Mouse (Mus musculus) ES-Bruce4 (cell line): Measurements from ENCODE around the gene Camta2. TPM values are rescaled to one million over a fixed set of nuclear protein-coding genes. Genes with fewer than 3 reads are reported as not detected.
A peak's percentile ranks its signal among the peaks of the same experiment; 100 is the strongest.

Experiments
- H3K27ac ChIP-seq: 2 replicates; pipeline ENCODE4 v1.5.1; 2012; ENCODE audit warnings: low read length, inconsistent platforms; ENCODE audit not compliant: insufficient read depth
- H3K27me3 ChIP-seq: 2 replicates; pipeline ENCODE4 v1.6.1; 2012; ENCODE audit warnings: mild to moderate bottlenecking, low read length, inconsistent platforms; ENCODE audit not compliant: control insufficient read depth, poor library complexity, insufficient read depth, severe bottlenecking
- H3K36me3 ChIP-seq: 2 replicates; pipeline ENCODE4 v1.6.1; 2012; ENCODE audit warnings: inconsistent platforms, mild to moderate bottlenecking, low read length, moderate library complexity; ENCODE audit not compliant: control insufficient read depth, poor library complexity, insufficient read depth, severe bottlenecking
- H3K4me1 ChIP-seq: one replicate; pipeline ENCODE4 v1.8.1; 2011; ENCODE audit warnings: low read length; ENCODE audit not compliant: control insufficient read depth, insufficient read depth
- H3K4me3 ChIP-seq: 2 replicates; pipeline ENCODE4 v1.5.1; 2011; ENCODE audit warnings: low read depth, mild to moderate bottlenecking, low read length
- H3K9ac ChIP-seq: 2 replicates; pipeline ENCODE4 v1.6.1; 2012; ENCODE audit warnings: low read depth, mild to moderate bottlenecking, inconsistent platforms; ENCODE audit not compliant: poor library complexity, severe bottlenecking
- H3K9me3 ChIP-seq: replicated peaks from 2 replicates; pipeline ENCODE4 v1.6.1; 2012; ENCODE audit warnings: mild to moderate bottlenecking, low read length, inconsistent platforms; ENCODE audit not compliant: control insufficient read depth, poor library complexity, insufficient read depth, severe bottlenecking
- CTCF ChIP-seq: IDR thresholded peaks from one replicate; pipeline ENCODE4 v1.8.1; 2011; ENCODE audit warnings: low read depth, low read length
- EP300 ChIP-seq: IDR thresholded peaks from 2 replicates; pipeline ENCODE4 v1.6.1; 2011; ENCODE audit warnings: low read depth, low read length; ENCODE audit not compliant: insufficient read depth
- POLR2A ChIP-seq: IDR thresholded peaks from one replicate; pipeline ENCODE4 v1.8.1; 2011; ENCODE audit warnings: low read length; ENCODE audit not compliant: insufficient read depth
- polyA plus RNA-seq: library from polyadenylated mRNA; stranded (reverse); fragments of >200 nt; gene quantifications from 2 replicates; pipeline ENCODE4 v1.2.4, GENCODE M21; 2011; ENCODE audit warnings: low read depth; ENCODE audit not compliant: missing spikeins, insufficient read depth, insufficient read length

The Camta2 gene
- polyA plus RNA-seq, 1 experiment: 12.8 TPM

GRCm38 (mm10) chr11:70628431-70628830, 59.5 kb downstream of the Camta2 start:
- Histone ChIP-seq H3K27me3 (no peaks in the 10 kb centered on the region), H3K9me3 (no peaks in the 10 kb centered on the region), H3K27ac (no peak overlapping the region), H3K36me3 (no peaks in the 10 kb centered on the region), H3K4me1 (peaks cover 3% of the 10 kb centered on the region), H3K4me3 (no peak overlapping the region), H3K9ac (no peak overlapping the region)
- no peak for TF ChIP-seq EP300
- TF ChIP-seq POLR2A: no peak
- no peak for TF ChIP-seq CTCF

DNA sequence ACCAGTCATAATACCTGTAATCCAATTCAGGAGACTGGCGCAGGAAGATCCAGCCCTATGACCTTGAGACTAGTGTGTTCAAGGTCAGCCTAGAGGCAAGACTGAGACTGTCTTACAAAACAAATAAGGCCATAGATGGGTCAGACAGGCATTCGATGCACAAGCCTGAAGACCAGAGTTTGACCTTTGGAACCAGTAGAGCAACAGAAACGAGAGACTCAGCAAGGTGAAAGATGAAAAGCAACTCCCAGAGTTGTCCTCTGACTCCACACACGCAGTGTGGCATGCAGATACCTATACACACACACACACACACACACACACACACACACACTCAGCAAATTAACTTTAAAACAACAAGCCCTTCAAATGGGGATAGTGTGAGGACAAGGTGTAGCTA, 61.0 kb downstream of the Camta2 start:
- Histone ChIP-seq H3K9me3 (no peaks in the 10 kb centered on the region), H3K27ac (peak overlapping the region; percentile 10; the same call in 1 of the 2 replicates), H3K36me3 (no peaks in the 10 kb centered on the region), H3K4me1 (peaks cover 3% of the 10 kb centered on the region), H3K9ac (no peak overlapping the region), H3K4me3 (no peak overlapping the region), H3K27me3 (no peaks in the 10 kb centered on the region)
- TF ChIP-seq EP300: no peak
- no peak for TF ChIP-seq CTCF
- no peak for TF ChIP-seq POLR2A

GRCm38 (mm10) chr11:70625473-70625872, 62.4 kb downstream of the Camta2 start:
- Histone ChIP-seq H3K36me3 (no peaks in the 10 kb centered on the region), H3K27me3 (no peaks in the 10 kb centered on the region), H3K27ac (no peak overlapping the region), H3K9me3 (no peaks in the 10 kb centered on the region), H3K9ac (no peak overlapping the region), H3K4me3 (no peak overlapping the region), H3K4me1 (peaks cover 3% of the 10 kb centered on the region)
- peak; percentile 67 for TF ChIP-seq CTCF
- TF ChIP-seq POLR2A: no peak

- TF ChIP-seq EP300: no peak
- peak; percentile 74 for TF ChIP-seq CTCF
- Histone ChIP-seq H3K4me3 (no peak overlapping the region), H3K9me3 (no peaks in the 10 kb centered on the region), H3K9ac (no peak overlapping the region), H3K4me1 (peaks cover 3% of the 10 kb centered on the region), H3K36me3 (no peaks in the 10 kb centered on the region), H3K27me3 (no peaks in the 10 kb centered on the region), H3K27ac (no peak overlapping the region)
Observed at GRCm38 (mm10) chr11:70623053-70623742, 64.7 kb downstream of the Camta2 start.

DNA sequence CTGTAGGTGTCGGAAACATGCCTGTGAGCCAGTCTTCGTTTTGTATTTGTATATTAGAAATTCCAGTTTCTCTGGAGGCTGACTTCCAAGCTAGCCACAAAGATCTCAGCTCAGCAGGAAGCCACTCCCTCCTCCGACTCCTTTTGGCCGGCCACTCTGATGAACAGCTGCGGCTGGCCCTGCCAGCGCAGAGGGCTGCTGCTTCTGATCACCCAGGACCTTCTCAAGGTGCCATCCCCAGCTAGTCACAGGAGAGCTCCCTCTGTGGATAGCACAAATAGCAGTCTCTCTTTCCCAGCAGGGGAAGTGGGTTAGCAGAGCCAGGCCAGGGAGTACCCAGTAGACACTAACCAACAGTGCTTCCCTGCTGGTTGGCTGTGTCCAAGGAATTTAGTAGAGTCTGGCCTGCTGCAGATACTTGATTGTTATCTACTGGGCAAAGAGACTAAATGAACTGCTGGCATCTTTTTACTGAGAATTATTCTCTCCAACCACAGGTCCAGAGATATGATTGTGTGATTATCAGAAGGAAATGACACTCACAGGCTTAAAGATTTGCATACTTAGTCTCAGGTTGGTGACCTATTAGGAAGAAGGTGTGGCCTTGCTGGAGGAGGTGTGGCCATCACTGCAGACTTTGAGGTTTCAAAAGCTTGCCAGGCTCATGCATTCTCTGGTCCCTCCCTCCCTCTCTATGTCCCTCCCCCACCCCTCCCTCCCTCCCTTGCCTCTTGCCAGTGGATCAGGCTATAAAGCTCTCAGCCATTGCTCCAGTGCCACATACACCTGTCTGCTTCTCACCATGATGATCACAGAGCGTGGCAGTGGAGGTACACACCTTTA, 65.7 kb downstream of the Camta2 start:
- Histone ChIP-seq H3K4me1 (peaks cover 3% of the 10 kb centered on the region), H3K27me3 (no peaks in the 10 kb centered on the region), H3K27ac (no peak overlapping the region), H3K9ac (no peak overlapping the region), H3K4me3 (no peak overlapping the region), H3K9me3 (no peaks in the 10 kb centered on the region), H3K36me3 (no peaks in the 10 kb centered on the region)
- no peak for TF ChIP-seq CTCF
- no peak for TF ChIP-seq POLR2A
- TF ChIP-seq EP300: no peak

Other genes starting within 250 kb of the Camta2 start
- gene Med11, start 236.2 kb downstream of the Camta2 start, polyA plus RNA-seq: 26.9 and 32.1 TPM in 2 replicates
- gene Zmynd15, start 228.7 kb downstream of the Camta2 start, polyA plus RNA-seq: 0.78 and 1.3 TPM in 2 replicates
- 15.7 and 16.6 TPM in 2 replicates for gene Cxcl16, start 228.1 kb downstream of the Camta2 start, polyA plus RNA-seq
- gene Tm4sf5, start 182.9 kb downstream of the Camta2 start, polyA plus RNA-seq: 1.8 and 3.5 TPM in 2 replicates
- not detected in 2 replicates for gene Vmo1, start 173.5 kb downstream of the Camta2 start, polyA plus RNA-seq
- gene Gltpd2, start 168.9 kb downstream of the Camta2 start, polyA plus RNA-seq: not detected in 2 replicates
- 244 and 250 TPM in 2 replicates for gene Psmb6, start 162.7 kb downstream of the Camta2 start, polyA plus RNA-seq
- gene Gm40193, start 155.2 kb downstream of the Camta2 start, polyA plus RNA-seq: not detected in 2 replicates
- 7.3 and 8.3 TPM in 2 replicates for gene Pld2, start 148.0 kb downstream of the Camta2 start, polyA plus RNA-seq
- gene Mink1, start 125.2 kb downstream of the Camta2 start, polyA plus RNA-seq: 25.2 and 31.8 TPM in 2 replicates
- gene 4930544D05Rik, start 72.3 kb downstream of the Camta2 start, polyA plus RNA-seq: not detected in 2 replicates
- gene Chrne, start 68.9 kb downstream of the Camta2 start, polyA plus RNA-seq: 0.56 TPM in 1 of 2 replicates, not detected in the other
- gene Gp1ba, start 49.0 kb downstream of the Camta2 start, polyA plus RNA-seq: not detected in 2 replicates
- 55.2 and 61.8 TPM in 2 replicates for gene Rnf167, start 40.9 kb downstream of the Camta2 start, polyA plus RNA-seq
- gene Slc25a11, start 40.6 kb downstream of the Camta2 start, polyA plus RNA-seq: 45.0 and 48.0 TPM in 2 replicates
- 630 and 707 TPM in 2 replicates for gene Pfn1, start 33.5 kb downstream of the Camta2 start, polyA plus RNA-seq
- 14.7 and 15.7 TPM in 2 replicates for gene Eno3, start 30.9 kb downstream of the Camta2 start, polyA plus RNA-seq
- 195 and 218 TPM in 2 replicates for gene Spag7, start 18.7 kb downstream of the Camta2 start, polyA plus RNA-seq
- 4.4 and 4.5 TPM in 2 replicates for gene Inca1, start 12.1 kb upstream of the Camta2 start, polyA plus RNA-seq
- 38.2 and 42.2 TPM in 2 replicates for gene Kif1c, start 12.4 kb upstream of the Camta2 start, polyA plus RNA-seq
- 3.3 and 3.6 TPM in 2 replicates for gene Zfp3, start 76.1 kb upstream of the Camta2 start, polyA plus RNA-seq
- gene Scimp, start 124.5 kb upstream of the Camta2 start, polyA plus RNA-seq: not detected in 2 replicates
- 46.4 and 50.9 TPM in 2 replicates for gene Rabep1, start 156.7 kb upstream of the Camta2 start, polyA plus RNA-seq